Mouse (Mus musculus) bone marrow, adult 2 months (tissue): Measurements from ENCODE around the gene Slc22a23.

Experiments used
- CTCF ChIP-seq: fragments of 200-500 bp; IDR thresholded peaks from 2 replicates; pipeline ENCODE4 v1.5.1; 2011; ENCODE audit warnings: low read length, control low read depth; ENCODE audit not compliant: control insufficient read depth, insufficient read depth
- POLR2A ChIP-seq: fragments of 200-500 bp; IDR thresholded peaks from 2 replicates; pipeline ENCODE4 v1.6.1; 2011; ENCODE audit warnings: low read depth, mild to moderate bottlenecking, control low read depth, low read length, borderline replicate concordance; ENCODE audit not compliant: control insufficient read depth

DNA sequence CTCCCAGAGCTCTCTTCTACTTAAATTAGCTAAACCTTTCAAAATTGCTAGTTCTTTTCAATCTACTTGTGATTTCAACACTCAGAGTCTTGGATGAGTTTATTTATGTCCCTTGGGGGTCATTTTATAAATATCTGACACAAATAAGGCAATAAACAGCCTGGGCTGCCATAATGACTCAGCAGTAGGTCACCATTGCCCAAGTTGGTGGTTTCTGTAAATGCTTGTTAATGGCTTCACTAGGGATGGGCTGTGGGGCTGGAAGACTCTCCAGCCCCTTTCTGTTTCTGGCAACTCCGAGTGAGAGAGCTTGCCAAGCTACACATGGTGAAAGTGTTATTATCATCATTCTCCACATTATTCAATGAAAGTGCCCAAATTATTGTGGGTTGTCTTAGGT is 20.2 kb upstream of the Slc22a23 start:
- TF ChIP-seq CTCF = no peak
- TF ChIP-seq POLR2A = no peak
